Mouse (Mus musculus) myocyte (in vitro differentiated cells): ENCODE measurements around the gene Btrc. TPM values are rescaled to one million over a fixed set of nuclear protein-coding genes. Genes with fewer than 3 reads are reported as not detected.

Experiments
- H3K27me3 ChIP-seq: one replicate; pipeline ENCODE4 v1.6.1; 2011; ENCODE audit not compliant: control insufficient read depth, insufficient read depth, insufficient read length
- H3K36me3 ChIP-seq: one replicate; pipeline ENCODE4 v1.6.1; 2011; ENCODE audit not compliant: control insufficient read depth, insufficient read depth
- H3K4me2 ChIP-seq: one replicate; pipeline ENCODE4 v1.6.1; 2011; ENCODE audit warnings: low read depth, control low read depth
- H3K4me3 ChIP-seq: one replicate; pipeline ENCODE4 v1.5.1; 2011; ENCODE audit warnings: mild to moderate bottlenecking, control low read depth, moderate library complexity
- H3K79me2 ChIP-seq: one replicate; pipeline ENCODE4 v1.6.1; 2011; ENCODE audit not compliant: control insufficient read depth, insufficient read depth
- H3ac ChIP-seq: one replicate; pipeline ENCODE4 v1.6.1; 2011; ENCODE audit not compliant: control insufficient read depth, insufficient read length
- CEBPB ChIP-seq: IDR thresholded peaks from 2 replicates; pipeline ENCODE4 v1.6.1; 2011; ENCODE audit warnings: mild to moderate bottlenecking, moderate library complexity; ENCODE audit not compliant: poor library complexity, insufficient read depth, severe bottlenecking
- E2F4 ChIP-seq: IDR thresholded peaks from one replicate; pipeline ENCODE4 v1.6.1; 2011; ENCODE audit warnings: mild to moderate bottlenecking, control low read depth, moderate library complexity; ENCODE audit not compliant: insufficient read depth
- MAX ChIP-seq: IDR thresholded peaks from one replicate; pipeline ENCODE4 v1.6.1; 2011; ENCODE audit warnings: low read depth, mild to moderate bottlenecking, control low read depth
- MYOD1 ChIP-seq, 3 experiments: IDR thresholded peaks; one replicate each; pipeline ENCODE4 v1.6.1; 2011; ENCODE audit warnings: control low read depth in 2 of 3, low read depth in 2 of 3, mild to moderate bottlenecking in 2 of 3, moderate library complexity in 1 of 3; ENCODE audit not compliant: insufficient read length in 2 of 3, control insufficient read depth in 1 of 3
- MYOG ChIP-seq, 3 experiments: IDR thresholded peaks; one replicate each; pipeline ENCODE4 v1.6.1; 2011; ENCODE audit warnings: control low read depth in 2 of 3, low read depth in 2 of 3, mild to moderate bottlenecking in 2 of 3; ENCODE audit not compliant: insufficient read length in 2 of 3, control insufficient read depth in 1 of 3, insufficient read depth in 1 of 3
- POLR2A ChIP-seq: IDR thresholded peaks from one replicate; pipeline ENCODE4 v1.6.1; 2011; ENCODE audit warnings: low read depth, mild to moderate bottlenecking, control low read depth, moderate library complexity; ENCODE audit not compliant: insufficient read length
- POLR2AphosphoS2 ChIP-seq: IDR thresholded peaks from one replicate; pipeline ENCODE4 v1.6.1; 2011; ENCODE audit warnings: low read depth, control low read depth; ENCODE audit not compliant: insufficient read length
- REST ChIP-seq: IDR thresholded peaks from one replicate; pipeline ENCODE4 v1.6.1; 2011; ENCODE audit warnings: mild to moderate bottlenecking, control low read depth, moderate library complexity; ENCODE audit not compliant: insufficient read depth, insufficient read length
- SRF ChIP-seq: IDR thresholded peaks from one replicate; pipeline ENCODE4 v1.6.1; 2011; ENCODE audit warnings: low read depth; ENCODE audit not compliant: control insufficient read depth, insufficient read length
- TCF12 ChIP-seq: IDR thresholded peaks from one replicate; pipeline ENCODE4 v1.6.1; 2011; ENCODE audit warnings: mild to moderate bottlenecking, control low read depth; ENCODE audit not compliant: poor library complexity, insufficient read depth, severe bottlenecking
- TCF3 ChIP-seq: IDR thresholded peaks from one replicate; pipeline ENCODE4 v1.6.1; 2011; ENCODE audit warnings: low read depth, control low read depth; ENCODE audit not compliant: insufficient read length
- USF1 ChIP-seq: IDR thresholded peaks from one replicate; pipeline ENCODE4 v1.6.1; 2011; ENCODE audit warnings: low read depth, mild to moderate bottlenecking, control low read depth, moderate library complexity
- polyA plus RNA-seq: library from polyadenylated mRNA; unstranded; fragments of >200 nt; fragmentation: generic; extraction: Trizol; gene quantifications from one replicate; pipeline ENCODE4 v1.2.1, GENCODE M21; 2012; ENCODE audit warnings: missing spikeins

The Btrc gene
- polyA plus RNA-seq, 1 experiment, result 17.0 TPM

DNA sequence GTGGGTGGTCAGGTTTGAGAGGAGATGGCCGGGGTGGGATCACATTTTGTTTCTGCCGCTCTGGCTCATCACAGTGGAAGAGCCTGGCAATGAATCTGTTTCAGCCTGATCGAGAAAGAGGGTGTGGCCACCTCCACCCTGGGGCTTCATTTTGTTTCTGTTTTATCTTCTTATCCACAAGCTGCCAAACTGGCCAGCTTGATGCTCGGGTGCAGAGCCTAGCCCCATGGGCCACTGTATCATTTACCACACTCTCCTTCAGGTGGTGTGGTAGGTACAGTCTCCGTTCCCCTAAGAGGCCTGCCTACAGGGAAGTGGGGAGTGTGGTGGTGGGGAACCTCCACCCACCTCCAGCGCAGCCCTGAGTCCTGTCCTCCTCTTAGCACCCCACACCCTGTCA lies 209.5 kb downstream of the Btrc start:
- H3K27me3 ChIP-seq, result no peaks in the 10 kb centered on the region
- no peak overlapping the region for H3ac ChIP-seq
- peaks cover 8% of the 10 kb centered on the region for H3K36me3 ChIP-seq
- no peak overlapping the region for H3K4me3 ChIP-seq
- H3K79me2 ChIP-seq, result no peaks in the 10 kb centered on the region
- no peak overlapping the region for H3K4me2 ChIP-seq
- TF ChIP-seq MYOD1 (IDR thresholded peaks at IDR 0.05; ENCODE audit: control insufficient read depth in 1 of 3, insufficient read length in 2 of 3, low read depth in 2 of 3) (no peak), TCF3 (no peak), TCF12 (no peak), CEBPB (no peak), USF1 (no peak), E2F4 (no peak), POLR2A (no peak), MYOG (IDR thresholded peaks at IDR 0.05; ENCODE audit: control insufficient read depth in 1 of 3, insufficient read depth in 1 of 3, insufficient read length in 2 of 3, low read depth in 2 of 3) (no peak), REST (no peak), MAX (no peak), SRF (no peak)

DNA sequence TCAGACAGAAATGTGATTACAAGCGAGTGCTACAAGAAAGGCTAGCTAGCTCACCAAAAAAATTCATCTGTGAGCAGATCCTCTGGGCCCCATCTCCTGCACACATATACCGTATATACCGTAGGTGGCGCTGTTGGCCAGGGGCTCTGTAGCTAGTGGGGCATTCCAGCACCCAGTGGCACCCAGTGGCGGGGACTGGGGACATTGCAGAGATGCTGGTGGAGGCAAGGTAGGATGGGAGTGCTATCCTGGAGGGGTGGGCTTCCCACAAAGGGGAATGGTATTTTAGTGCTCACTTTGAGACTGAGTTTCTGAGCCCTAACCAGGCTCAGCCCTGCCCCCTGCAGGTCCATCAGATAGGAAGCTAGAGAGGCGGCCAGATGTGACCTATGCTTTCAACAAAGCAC lies 210.3 kb downstream of the Btrc start:
- Histone ChIP-seq H3K79me2 (no peaks in the 10 kb centered on the region), H3K27me3 (no peaks in the 10 kb centered on the region), H3K4me2 (no peak overlapping the region), H3K36me3 (peaks cover 8% of the 10 kb centered on the region), H3ac (no peak overlapping the region), H3K4me3 (no peak overlapping the region)
- TF ChIP-seq POLR2AphosphoS2 (no peak), CEBPB (no peak), POLR2A (no peak), TCF12 (no peak), MAX (no peak)

DNA sequence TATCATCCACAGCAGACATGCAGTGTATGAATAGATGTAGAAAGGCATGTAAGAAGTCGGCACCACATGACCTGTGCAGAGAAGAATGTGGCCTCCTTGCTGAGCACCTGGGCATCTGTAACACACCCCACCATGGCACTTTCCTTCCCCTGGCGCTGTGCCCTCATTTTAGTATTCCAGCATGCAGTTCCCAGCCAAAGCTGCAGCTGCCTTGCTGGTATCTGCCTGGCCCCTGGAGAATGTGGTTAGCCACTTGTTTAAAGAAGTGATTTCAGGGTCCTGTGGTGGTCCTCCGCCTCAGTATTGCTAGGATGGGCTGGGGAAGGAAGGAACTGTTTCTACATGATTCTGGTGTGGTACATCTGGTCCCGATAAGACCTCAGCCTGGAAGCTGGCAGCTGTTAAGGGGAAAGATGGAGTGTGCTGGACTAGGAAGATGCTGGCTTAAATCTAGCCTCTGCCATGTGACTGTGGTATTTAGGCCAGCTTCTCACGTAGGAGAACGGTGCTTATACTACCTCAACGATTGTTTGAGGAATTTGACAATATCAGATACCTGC lies 210.9 kb downstream of the Btrc start:
- peaks cover 8% of the 10 kb centered on the region for H3K36me3 ChIP-seq
- no peak overlapping the region for H3K4me2 ChIP-seq
- H3ac ChIP-seq, result no peak overlapping the region
- H3K79me2 ChIP-seq, result no peaks in the 10 kb centered on the region
- no peak overlapping the region for H3K4me3 ChIP-seq
- TF ChIP-seq POLR2AphosphoS2 (no peak), SRF (no peak), E2F4 (no peak), MYOD1 (IDR thresholded peaks at IDR 0.05; ENCODE audit: control insufficient read depth in 1 of 3, insufficient read length in 2 of 3, low read depth in 2 of 3) (no peak), MYOG (IDR thresholded peaks at IDR 0.05; ENCODE audit: control insufficient read depth in 1 of 3, insufficient read depth in 1 of 3, insufficient read length in 2 of 3, low read depth in 2 of 3) (no peak), MAX (no peak)
- no peaks in the 10 kb centered on the region for H3K27me3 ChIP-seq

DNA sequence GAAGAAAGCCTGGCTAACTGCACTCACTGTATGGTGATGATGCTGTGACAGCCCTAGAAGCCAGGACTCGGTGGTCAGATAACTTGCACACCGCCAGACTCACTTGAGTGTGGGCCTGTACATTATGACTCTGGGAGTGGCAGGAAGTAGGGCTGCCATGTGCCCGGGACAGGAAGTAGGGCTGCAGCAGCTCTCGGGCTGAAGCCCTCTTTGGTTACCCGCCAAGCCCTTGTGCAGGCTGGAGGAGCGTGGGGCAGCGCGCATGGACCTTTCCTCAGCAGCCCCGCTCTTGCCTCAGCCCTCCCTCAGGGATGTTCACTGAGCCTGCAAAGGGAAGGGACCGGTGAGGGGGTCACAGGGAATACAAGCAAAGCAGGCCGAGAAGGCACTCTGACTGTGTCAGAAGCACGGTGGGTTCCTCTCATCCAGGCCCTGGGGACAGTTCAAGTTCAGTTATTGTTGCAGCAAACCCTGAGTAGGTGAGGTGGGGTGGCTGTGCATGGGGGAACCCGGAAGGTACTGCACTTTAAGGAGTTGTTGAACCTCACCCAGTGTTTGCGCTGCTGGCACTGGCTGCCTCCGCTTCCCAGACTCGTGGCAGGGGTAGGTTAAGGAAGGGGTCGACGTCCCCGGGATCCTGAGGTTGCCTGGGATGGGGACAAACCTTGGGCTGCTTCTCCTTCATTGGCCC lies 211.6 kb downstream of the Btrc start:
- Histone ChIP-seq H3K36me3 (peaks cover 8% of the 10 kb centered on the region), H3K4me2 (no peak overlapping the region), H3ac (no peak overlapping the region), H3K79me2 (no peaks in the 10 kb centered on the region), H3K4me3 (no peak overlapping the region), H3K27me3 (no peaks in the 10 kb centered on the region)
- TF ChIP-seq MAX (no peak), USF1 (no peak), SRF (no peak), TCF3 (no peak), CEBPB (no peak), TCF12 (no peak)

DNA sequence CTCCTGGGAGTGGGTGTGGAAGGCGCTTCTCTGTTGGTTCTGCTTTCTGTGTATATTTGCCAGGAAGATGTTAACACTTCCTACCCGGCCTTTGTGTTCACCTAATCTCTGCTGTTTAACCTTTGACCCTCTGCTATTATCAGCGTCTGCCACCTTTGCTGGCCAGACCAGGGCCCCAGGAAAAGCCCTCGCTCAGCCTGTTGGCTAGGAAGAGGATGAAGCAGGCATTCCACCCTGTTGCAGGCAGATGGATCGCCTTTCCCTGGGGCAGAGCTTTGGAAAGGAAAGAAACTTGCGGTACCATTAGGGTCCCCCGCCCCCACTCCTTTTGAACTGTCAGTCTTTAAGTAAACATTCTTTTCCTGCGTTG lies 212.1 kb downstream of the Btrc start:
- TF ChIP-seq TCF3 (no peak), POLR2A (no peak), MYOD1 (IDR thresholded peaks at IDR 0.05; ENCODE audit: control insufficient read depth in 1 of 3, insufficient read length in 2 of 3, low read depth in 2 of 3) (no peak), POLR2AphosphoS2 (no peak), USF1 (no peak), MAX (no peak), E2F4 (no peak), REST (no peak), MYOG (IDR thresholded peaks at IDR 0.05; ENCODE audit: control insufficient read depth in 1 of 3, insufficient read depth in 1 of 3, insufficient read length in 2 of 3, low read depth in 2 of 3) (no peak), TCF12 (no peak)
- Histone ChIP-seq H3K36me3 (peaks cover 8% of the 10 kb centered on the region), H3K79me2 (no peaks in the 10 kb centered on the region), H3K4me3 (no peak overlapping the region), H3K27me3 (no peaks in the 10 kb centered on the region), H3K4me2 (no peak overlapping the region), H3ac (no peak overlapping the region)
